Mouse (Mus musculus) MEL (cell line): ENCODE results near the gene Crxos. TPM values are rescaled to one million over a fixed set of nuclear protein-coding genes. Genes with fewer than 3 reads are reported as not detected.

Experiments used
- DNase-seq: peaks from one replicate; pipeline ENCODE4 v3.0.0; 2011; ENCODE audit warnings: low read depth, low spot score
- H3K27ac ChIP-seq: 2 replicates; pipeline ENCODE4 v1.5.1; 2012; ENCODE audit warnings: low read depth, mild to moderate bottlenecking, control low read depth, low read length, moderate library complexity; ENCODE audit not compliant: control insufficient read depth
- H3K27me3 ChIP-seq, 2 experiments: fragments of 150-350 bp in 1 of 2; sonication (generic) in 1 of 2; 2 replicates each; pipeline ENCODE4 v1.6.1; 2012; ENCODE audit warnings: low read length in 2 of 2, mild to moderate bottlenecking in 2 of 2, improper control_type of control experiment in 1 of 2, moderate library complexity in 1 of 2; ENCODE audit not compliant: insufficient read depth in 2 of 2, control insufficient read depth in 1 of 2
- H3K36me3 ChIP-seq, 2 experiments: 2 replicates each; pipeline ENCODE4 v1.6.1; 2012 to 2014; ENCODE audit warnings: low read length in 2 of 2, improper control_type of control experiment in 1 of 2, inconsistent platforms in 1 of 2, mild to moderate bottlenecking in 1 of 2; ENCODE audit not compliant: insufficient read depth in 2 of 2, control insufficient read depth in 1 of 2
- H3K4me1 ChIP-seq, 2 experiments: fragments of 150-350 bp in 1 of 2; sonication (generic) in 1 of 2; 2 replicates each; pipeline ENCODE4 v1.6.1; 2012; ENCODE audit warnings: low read length in 2 of 2, improper control_type of control experiment in 1 of 2, mild to moderate bottlenecking in 1 of 2; ENCODE audit not compliant: insufficient read depth in 2 of 2, control insufficient read depth in 1 of 2
- H3K4me3 ChIP-seq, 2 experiments: fragments of 150-350 bp in 1 of 2; sonication (generic) in 1 of 2; 2 replicates each; pipeline ENCODE4 v1.5.1; 2012; ENCODE audit warnings: low read depth in 2 of 2, low read length in 2 of 2, mild to moderate bottlenecking in 2 of 2, moderate library complexity in 2 of 2, control low read depth in 1 of 2, improper control_type of control experiment in 1 of 2; ENCODE audit not compliant: control insufficient read depth in 1 of 2, insufficient read depth in 1 of 2
- H3K79me2 ChIP-seq: 2 replicates; pipeline ENCODE4 v1.6.1; 2012; ENCODE audit warnings: mild to moderate bottlenecking, low read length, moderate library complexity; ENCODE audit not compliant: control insufficient read depth, poor library complexity, insufficient read depth
- H3K9ac ChIP-seq: 2 replicates; pipeline ENCODE4 v1.6.1; 2012; ENCODE audit warnings: low read depth, mild to moderate bottlenecking, control low read depth, low read length, moderate library complexity; ENCODE audit not compliant: control insufficient read depth, poor library complexity, severe bottlenecking
- H3K9me3 ChIP-seq: fragments of 150-350 bp; sonication (generic); replicated peaks from 2 replicates; pipeline ENCODE4 v1.6.1; 2012; ENCODE audit warnings: mild to moderate bottlenecking, low read length, improper control_type of control experiment, moderate library complexity; ENCODE audit not compliant: insufficient read depth
- BHLHE40 ChIP-seq: IDR thresholded peaks from 2 replicates; pipeline ENCODE4 v1.6.1; 2012; ENCODE audit warnings: low read depth, mild to moderate bottlenecking, inconsistent platforms, low read length, improper control_type of control experiment, borderline replicate concordance
- CHD2 ChIP-seq: IDR thresholded peaks from 2 replicates; pipeline ENCODE4 v1.6.1; 2011; ENCODE audit warnings: low read length, improper control_type of control experiment
- CTCF ChIP-seq, 3 experiments: IDR thresholded peaks in 2 of 3; conservative IDR thresholded peaks in 1 of 3; 2 replicates each; pipeline ENCODE4 v1.5.1; 2011 to 2012; ENCODE audit warnings: low read length in 3 of 3, low read depth in 2 of 3, mild to moderate bottlenecking in 2 of 3, improper control_type of control experiment in 1 of 3, inconsistent platforms in 1 of 3, mixed read lengths in 1 of 3, moderate library complexity in 1 of 3; ENCODE audit not compliant: control insufficient read depth in 1 of 3, insufficient read depth in 1 of 3, poor library complexity in 1 of 3, severe bottlenecking in 1 of 3
- E2F4 ChIP-seq: IDR thresholded peaks from 2 replicates; pipeline ENCODE4 v1.6.1; 2011; ENCODE audit warnings: low read depth, low read length, improper control_type of control experiment, borderline replicate concordance
- ELF1 ChIP-seq: IDR thresholded peaks from 2 replicates; pipeline ENCODE4 v1.6.1; 2014; ENCODE audit warnings: low read depth, mild to moderate bottlenecking, inconsistent platforms, low read length, improper control_type of control experiment, moderate library complexity
- EP300 ChIP-seq, 2 experiments: IDR thresholded peaks; 2 replicates each; pipeline ENCODE4 v1.6.1; 2011; ENCODE audit warnings: improper control_type of control experiment in 2 of 2, low read length in 2 of 2, low read depth in 1 of 2, mild to moderate bottlenecking in 1 of 2
- ETS1 ChIP-seq: IDR thresholded peaks from 2 replicates; pipeline ENCODE4 v1.6.1; 2012; ENCODE audit warnings: low read depth, mild to moderate bottlenecking, inconsistent platforms, low read length, improper control_type of control experiment, moderate library complexity
- GABPA ChIP-seq: IDR thresholded peaks from 2 replicates; pipeline ENCODE4 v1.6.1; 2012; ENCODE audit warnings: low read depth, mild to moderate bottlenecking, inconsistent platforms, low read length, improper control_type of control experiment, moderate library complexity
- GATA1 ChIP-seq: IDR thresholded peaks from 2 replicates; pipeline ENCODE4 v1.6.1; 2011; ENCODE audit warnings: low read depth, low read length, improper control_type of control experiment
- JUND ChIP-seq: IDR thresholded peaks from 2 replicates; pipeline ENCODE4 v1.6.1; 2011; ENCODE audit warnings: low read depth, mild to moderate bottlenecking, improper control_type of control experiment, low read length
- KAT2A ChIP-seq: conservative IDR thresholded peaks from 2 replicates; pipeline ENCODE4 v1.6.1; 2012; ENCODE audit warnings: low read depth, low read length, improper control_type of control experiment, inconsistent platforms
- MAFK ChIP-seq: IDR thresholded peaks from 2 replicates; pipeline ENCODE4 v1.6.1; 2011; ENCODE audit warnings: low read depth, mild to moderate bottlenecking, low read length, improper control_type of control experiment, borderline replicate concordance
- MAX ChIP-seq: IDR thresholded peaks from 2 replicates; pipeline ENCODE4 v1.6.1; 2011; ENCODE audit warnings: low read length, improper control_type of control experiment
- MEF2A ChIP-seq: IDR thresholded peaks from 2 replicates; pipeline ENCODE4 v1.6.1; 2014; ENCODE audit warnings: low read depth, mild to moderate bottlenecking, inconsistent platforms, low read length, improper control_type of control experiment; ENCODE audit not compliant: poor library complexity, insufficient replicate concordance, severe bottlenecking; ENCODE audit errors: extremely low read depth
- MXI1 ChIP-seq: IDR thresholded peaks from 2 replicates; pipeline ENCODE4 v1.6.1; 2011; ENCODE audit warnings: mild to moderate bottlenecking, low read depth, low read length, improper control_type of control experiment
- MYB ChIP-seq: IDR thresholded peaks from 2 replicates; pipeline ENCODE4 v1.6.1; 2011; ENCODE audit warnings: mild to moderate bottlenecking, low read depth, low read length, improper control_type of control experiment
- MYC ChIP-seq: IDR thresholded peaks from 2 replicates; pipeline ENCODE4 v1.6.1; 2011; ENCODE audit warnings: low read depth, mild to moderate bottlenecking, low read length, improper control_type of control experiment, moderate library complexity
- NELFE ChIP-seq: IDR thresholded peaks from 2 replicates; pipeline ENCODE4 v1.6.1; 2011; ENCODE audit warnings: low read depth, low read length, improper control_type of control experiment
- POLR2AphosphoS5 ChIP-seq: IDR thresholded peaks from 2 replicates; pipeline ENCODE4 v1.6.1; 2012; ENCODE audit warnings: low read depth, borderline replicate concordance, mild to moderate bottlenecking, inconsistent platforms, low read length, moderate library complexity, mixed read lengths
- RAD21 ChIP-seq: IDR thresholded peaks from 2 replicates; pipeline ENCODE4 v1.6.1; 2011; ENCODE audit warnings: mild to moderate bottlenecking, low read depth, low read length, improper control_type of control experiment
- RCOR1 ChIP-seq: IDR thresholded peaks from 2 replicates; pipeline ENCODE4 v1.6.1; 2012; ENCODE audit warnings: low read depth, mild to moderate bottlenecking, inconsistent platforms, low read length, improper control_type of control experiment
- SIN3A ChIP-seq: IDR thresholded peaks from 2 replicates; pipeline ENCODE4 v1.6.1; 2012; ENCODE audit warnings: low read length, improper control_type of control experiment, inconsistent platforms
- SMC3 ChIP-seq: IDR thresholded peaks from 2 replicates; pipeline ENCODE4 v1.6.1; 2011; ENCODE audit warnings: low read depth, low read length, improper control_type of control experiment
- TAL1 ChIP-seq: IDR thresholded peaks from 2 replicates; pipeline ENCODE4 v1.6.1; 2012; ENCODE audit warnings: mild to moderate bottlenecking, inconsistent platforms, low read length, moderate library complexity, mixed read lengths
- TCF12 ChIP-seq: IDR thresholded peaks from 2 replicates; pipeline ENCODE4 v1.6.1; 2014; ENCODE audit warnings: low read depth, mild to moderate bottlenecking, inconsistent platforms, low read length, improper control_type of control experiment, moderate library complexity
- UBTF ChIP-seq: IDR thresholded peaks from 2 replicates; pipeline ENCODE4 v1.6.1; 2012; ENCODE audit warnings: low read depth, mild to moderate bottlenecking, inconsistent platforms, low read length, improper control_type of control experiment, moderate library complexity, borderline replicate concordance; ENCODE audit not compliant: insufficient read depth
- USF1 ChIP-seq: IDR thresholded peaks from 2 replicates; pipeline ENCODE4 v1.6.1; 2014; ENCODE audit warnings: low read depth, mild to moderate bottlenecking, inconsistent platforms, low read length, improper control_type of control experiment, moderate library complexity
- ZC3H11A ChIP-seq: IDR thresholded peaks from 2 replicates; pipeline ENCODE4 v1.6.1; 2012; ENCODE audit warnings: low read depth, mild to moderate bottlenecking, inconsistent platforms, low read length, improper control_type of control experiment
- ZKSCAN1 ChIP-seq: IDR thresholded peaks from 2 replicates; pipeline ENCODE4 v1.6.1; 2012; ENCODE audit warnings: low read depth, mild to moderate bottlenecking, inconsistent platforms, low read length, improper control_type of control experiment, moderate library complexity
- ZNF384 ChIP-seq: IDR thresholded peaks from 2 replicates; pipeline ENCODE4 v1.6.1; 2012; ENCODE audit warnings: low read depth, mild to moderate bottlenecking, inconsistent platforms, low read length, improper control_type of control experiment
- polyA plus RNA-seq, 2 experiments: library from polyadenylated mRNA; stranded (reverse) in 1 of 2; unstranded in 1 of 2; fragments of >175 nt in 1 of 2; fragments of >200 nt in 1 of 2; gene quantifications; 2 replicates each; pipeline versions ENCODE4 v1.2.1 to v1.2.4; 2012; ENCODE audit warnings: low replicate concordance in 2 of 2, low read depth in 1 of 2; ENCODE audit not compliant: insufficient read length in 2 of 2, insufficient read depth in 1 of 2, missing spikeins in 1 of 2
- total RNA-seq: library from RNA; depleted of rRNA; stranded (reverse); fragments of 300-350 nt; gene quantifications from 2 replicates; pipeline ENCODE4 v1.2.3, GENCODE M21; 2012

The Crxos gene
- total and polyA plus RNA-seq, 3 experiments, result 0.10 TPM; not detected in 2

DNA sequence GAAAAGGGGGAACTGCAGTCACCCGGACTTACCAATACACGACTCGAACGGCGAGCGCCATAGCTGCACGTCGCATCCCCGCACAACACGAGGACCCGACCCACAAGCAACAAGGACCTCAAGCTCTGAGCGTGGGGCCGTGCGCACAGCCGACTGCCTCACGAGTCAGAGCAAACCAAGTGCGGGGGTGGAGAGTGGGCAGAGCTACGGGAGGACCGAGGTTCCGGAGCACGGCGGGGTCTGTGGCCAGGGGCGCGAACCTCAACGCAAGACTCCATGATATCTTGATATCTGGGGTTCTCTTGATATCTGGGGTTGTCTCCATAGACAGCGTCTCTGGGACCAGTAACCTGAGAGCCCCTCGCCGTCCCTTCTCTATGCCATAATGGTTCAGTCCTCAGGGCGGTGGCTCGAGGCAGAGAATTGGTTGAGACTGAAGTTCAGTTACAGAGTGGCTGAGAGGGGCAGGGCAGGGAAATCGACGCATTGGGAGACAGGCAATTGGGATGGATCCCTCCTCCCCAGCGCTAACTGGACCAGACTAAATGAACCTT is 39.9 kb downstream of the Crxos start, which contains the start of gene Selenow (continued):
- no peak; the same call in 1 of the 2 replicates for TF ChIP-seq ETS1
- no peak for TF ChIP-seq ZNF384

DNA sequence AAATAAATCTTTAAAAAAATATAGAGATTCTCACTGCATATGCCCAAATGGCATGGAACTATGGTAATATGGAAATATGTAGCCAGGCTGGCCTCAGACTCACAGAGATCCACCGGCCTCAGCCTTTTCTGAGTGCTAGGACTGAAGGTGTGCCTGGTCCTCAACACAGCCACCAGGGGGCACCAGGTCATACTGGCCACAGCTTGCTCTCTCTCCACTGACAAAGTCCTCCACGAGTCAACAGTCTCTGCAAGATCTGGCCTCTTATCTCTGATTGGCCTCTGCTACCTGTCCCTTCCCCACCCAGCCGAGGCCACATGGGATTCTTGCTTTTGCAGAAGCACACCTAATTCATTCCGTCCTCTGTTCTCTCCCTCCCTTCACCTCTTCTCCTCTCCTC is 47.5 kb downstream of the Crxos start:
- no peaks in the 10 kb centered on the region for H3K27me3 ChIP-seq
- no peak for TF ChIP-seq GABPA
- no peak for TF ChIP-seq CHD2
- peak; percentile 69 for TF ChIP-seq ZC3H11A
- peak; percentile 45; the same call in 1 of the 2 replicates for TF ChIP-seq SIN3A
- TF ChIP-seq BHLHE40, result no peak
- TF ChIP-seq MEF2A, result no peak
- TF ChIP-seq MAFK, result no peak
- no peak for TF ChIP-seq USF1
- no peak for TF ChIP-seq TAL1
- TF ChIP-seq POLR2AphosphoS5, result no peak
- TF ChIP-seq ELF1, result no peak
- 0 out of 2 replicates have a peak, but pooled peaks have one; percentile 25 for TF ChIP-seq GATA1
- TF ChIP-seq JUND, result no peak
- peak; percentile 65 for TF ChIP-seq RAD21
- TF ChIP-seq CTCF (IDR thresholded peaks at IDR 0.05 in 2 of 3, conservative IDR thresholded peaks at IDR 0.05 in 1 of 3; ENCODE audit: control insufficient read depth in 1 of 3, insufficient read depth in 1 of 3, low read depth in 2 of 3, low read length in 3 of 3, poor library complexity in 1 of 3, severe bottlenecking in 1 of 3), result peak; percentile 81 to 92 (median 90)
- peak; percentile 91 for TF ChIP-seq SMC3
- 0 out of 2 replicates have a peak, but pooled peaks have one; percentile 50 for TF ChIP-seq MAX
- TF ChIP-seq MYC, result 0 out of 2 replicates have a peak, but pooled peaks have one; percentile 50
- no peak for TF ChIP-seq EP300 (IDR thresholded peaks at IDR 0.05; ENCODE audit: low read depth in 1 of 2, low read length in 2 of 2)
- no peak for TF ChIP-seq ETS1
- no peak for TF ChIP-seq MYB
- no peak for TF ChIP-seq E2F4
- no peak for TF ChIP-seq NELFE
- no peak for TF ChIP-seq ZKSCAN1
- no peak for TF ChIP-seq KAT2A
- no peak for TF ChIP-seq RCOR1
- no peak for TF ChIP-seq UBTF
- TF ChIP-seq TCF12, result no peak
- TF ChIP-seq MXI1, result peak; percentile 75
- no peak overlapping the region for H3K4me3 ChIP-seq

More for the DNA sequence above, 47.5 kb downstream of the Crxos start:
- DNase-seq, result peak; percentile 87
- peaks cover 0 to 2% of the 10 kb centered on the region in 2 experiments; a peak in 1 of 4 replicates for H3K36me3 ChIP-seq
- peaks cover 0 to 5% of the 10 kb centered on the region in 2 experiments; a peak in 2 of 4 replicates for H3K4me1 ChIP-seq
- H3K79me2 ChIP-seq, result no peaks in the 10 kb centered on the region
- H3K9ac ChIP-seq, result no peak overlapping the region
- H3K27ac ChIP-seq, result no peak overlapping the region
- H3K9me3 ChIP-seq, result no peaks in the 10 kb centered on the region
